Mouse (Mus musculus) intestine, embryonic 14.5 days (tissue): Measurements from ENCODE around the gene Rgs7bp. TPM values are rescaled to one million over a fixed set of nuclear protein-coding genes. Genes with fewer than 3 reads are reported as not detected.

ENCODE experiments used
- ATAC-seq: fragments of 200-750 bp; cut with Nextera tagmentation; replicated peaks from 2 replicates; pipeline ENCODE4 v1.8.0; 2017; ENCODE audit warnings: low read depth, moderate number of reproducible peaks, moderate TSS enrichment, moderate library complexity; ENCODE audit not compliant: low FRiP score, low TSS enrichment
- DNase-seq: peaks from one replicate; pipeline ENCODE4 v3.0.0-alpha.2; 2018; ENCODE audit warnings: low spot score
- H3K27ac ChIP-seq: fragments of 300-500 bp; sonication (generic); 2 replicates; pipeline ENCODE4 v1.5.1; 2014; ENCODE audit warnings: low read depth, mild to moderate bottlenecking, control low read depth
- H3K27me3 ChIP-seq: fragments of 300-500 bp; sonication (generic); replicated peaks from 2 replicates; pipeline ENCODE4 v1.6.1; 2014; ENCODE audit warnings: low read length, control low read depth; ENCODE audit not compliant: control insufficient read depth, insufficient read depth
- H3K36me3 ChIP-seq: fragments of 300-500 bp; sonication (generic); 2 replicates; pipeline ENCODE4 v1.6.1; 2014; ENCODE audit warnings: low read length, control low read depth; ENCODE audit not compliant: control insufficient read depth, insufficient read depth
- H3K4me1 ChIP-seq: fragments of 300-500 bp; sonication (generic); replicated peaks from 2 replicates; pipeline ENCODE4 v1.6.1; 2014; ENCODE audit warnings: low read length, control low read depth, mixed read lengths; ENCODE audit not compliant: control insufficient read depth, insufficient read depth
- H3K4me2 ChIP-seq: fragments of 300-500 bp; sonication (generic); 2 replicates; pipeline ENCODE4 v1.6.1; 2014; ENCODE audit warnings: low read length
- H3K4me3 ChIP-seq: fragments of 300-500 bp; sonication (generic); 2 replicates; pipeline ENCODE4 v1.5.1; 2014; ENCODE audit warnings: low read depth, low read length, control low read depth, mixed read lengths
- H3K9ac ChIP-seq: fragments of 300-500 bp; sonication (generic); 2 replicates; pipeline ENCODE4 v1.6.1; 2014; ENCODE audit warnings: mild to moderate bottlenecking, low read length
- H3K9me3 ChIP-seq: fragments of 300-500 bp; sonication (generic); 2 replicates; pipeline ENCODE4 v1.6.1; 2016; ENCODE audit warnings: low read length, control low read depth; ENCODE audit not compliant: control insufficient read depth
- WGBS: fragments of 180-500 bp; shearing (Covaris S2); extraction: QIAGEN DNeasy Blood & Tissue Kit; methylation state at CpG from one replicate; pipeline ENCODE4 v1.1.7; 2014; 5-methylcytosine and 5-hydroxymethylcytosine counted together
- polyA plus RNA-seq: library from polyadenylated mRNA; unstranded; fragments of >200 nt; fragmentation: Nextera tagmentation; extraction: Ambion mirVana; gene quantifications from 2 replicates; pipeline ENCODE4 v1.2.1, GENCODE M21; 2014

Gene Rgs7bp
- polyA plus RNA-seq: 2.2 and 2.7 TPM in 2 replicates

DNA sequence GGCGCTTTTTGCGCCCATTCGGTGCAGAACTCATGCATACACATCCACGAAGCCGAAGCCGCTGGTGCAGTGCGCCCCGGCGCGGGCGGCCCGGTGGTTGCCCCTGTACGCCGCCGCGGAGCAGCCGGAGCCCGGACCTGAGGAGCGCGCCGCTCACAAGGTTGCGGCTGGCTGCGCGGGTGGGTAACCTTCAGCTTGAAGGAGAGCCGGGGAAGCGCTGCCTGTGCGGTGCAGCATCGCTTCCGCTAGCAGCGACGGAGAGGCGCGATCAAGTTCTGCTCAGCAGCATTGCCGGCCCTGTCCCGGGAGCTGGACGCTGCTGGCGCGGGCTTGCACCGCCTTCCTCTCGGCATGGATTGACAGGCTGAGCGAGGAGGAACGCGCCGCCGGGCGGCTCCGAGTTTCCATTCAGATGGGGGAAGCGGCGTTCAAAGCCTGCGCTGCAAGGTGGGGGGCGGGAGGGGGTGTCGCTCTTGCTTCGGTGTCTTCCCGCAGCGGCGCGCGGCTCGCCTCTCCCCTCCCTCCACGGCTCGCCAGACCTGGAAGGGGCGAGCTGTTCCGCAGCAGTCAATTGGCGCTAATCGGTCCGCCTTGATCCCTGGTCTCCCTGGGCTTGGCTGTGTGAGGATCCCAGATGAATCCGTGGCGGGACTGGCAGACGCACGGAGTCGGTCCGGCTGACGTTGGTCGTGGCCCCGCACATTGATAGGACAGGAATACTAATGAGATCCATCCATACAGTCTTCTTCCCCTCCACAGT is at the start of gene Rgs7bp:
TSS of gene Rgs7bp (minus strand) at position 750 of the 760 bp plus-strand sequence.
- Histone ChIP-seq H3K27me3 (peaks cover 21% of the 10 kb centered on the region), H3K4me3 (peak within 1 kb of the TSS; percentile 62), H3K27ac (peak within 1 kb of the TSS; percentile 51), H3K36me3 (no peaks in the 10 kb centered on the region), H3K4me1 (peaks cover 4% of the 10 kb centered on the region; the same call in 1 of the 2 replicates), H3K4me2 (peak within 1 kb of the TSS; percentile 73), H3K9me3 (no peaks in the 10 kb centered on the region), H3K9ac (peak within 1 kb of the TSS; percentile 51)
- ATAC-seq (peak; percentile 78), DNase-seq (peak; percentile 86)
- WGBS: under 1% methylated on average over 75 of the region's 75 CpGs

DNA sequence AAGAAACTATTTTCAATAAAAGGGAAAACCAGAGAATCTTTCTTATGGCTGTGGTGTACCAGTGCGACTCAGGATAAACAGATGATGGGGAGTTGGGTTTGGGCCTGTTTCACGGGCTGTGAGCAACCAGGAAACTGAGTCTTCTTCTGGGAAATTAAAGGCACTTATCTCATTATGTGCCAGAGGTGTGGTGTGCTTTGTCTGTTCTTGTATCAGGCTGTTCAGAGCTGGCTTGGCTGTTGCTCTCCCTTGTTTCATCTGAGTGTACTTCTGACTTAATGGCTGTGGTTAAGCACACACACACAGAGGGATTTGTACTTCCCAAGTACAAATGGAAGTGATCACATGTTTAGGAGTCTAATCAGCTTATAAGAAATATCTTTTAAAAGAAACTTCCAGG is 49.7 kb upstream of the Rgs7bp start:
- H3K4me2 ChIP-seq: no peak overlapping the region
- H3K4me1 ChIP-seq: no peaks in the 10 kb centered on the region
- ATAC-seq (no peak), DNase-seq (no peak)
- no peak overlapping the region for H3K9ac ChIP-seq
- no peak overlapping the region for H3K4me3 ChIP-seq
- H3K36me3 ChIP-seq: no peaks in the 10 kb centered on the region
- no peaks in the 10 kb centered on the region for H3K9me3 ChIP-seq
- WGBS: 82% methylated on average over 2 of the region's 2 CpGs
- no peaks in the 10 kb centered on the region for H3K27me3 ChIP-seq
- no peak overlapping the region for H3K27ac ChIP-seq

DNA sequence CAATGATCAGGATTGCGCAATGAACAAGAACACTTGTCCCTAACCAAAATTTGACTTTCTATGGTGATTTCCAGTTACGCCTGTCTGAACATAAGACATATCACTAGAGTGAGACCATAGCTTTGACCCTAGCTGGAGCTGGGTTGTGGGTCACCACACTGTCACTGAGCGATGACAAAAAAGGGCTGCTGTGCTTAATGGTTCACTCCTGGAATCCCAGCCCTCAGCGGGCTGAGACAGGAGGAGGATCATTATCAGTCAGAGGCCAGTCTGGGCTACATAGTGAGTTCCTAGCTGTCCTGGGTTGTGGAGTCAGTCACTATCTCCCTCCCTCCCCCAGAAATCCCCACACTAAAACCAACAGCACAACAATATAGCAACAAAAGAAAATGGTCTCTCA is 46.0 kb upstream of the Rgs7bp start:
- Histone ChIP-seq H3K4me2 (no peak overlapping the region), H3K27me3 (no peaks in the 10 kb centered on the region), H3K9me3 (no peaks in the 10 kb centered on the region), H3K27ac (no peak overlapping the region), H3K36me3 (no peaks in the 10 kb centered on the region), H3K9ac (no peak overlapping the region), H3K4me3 (no peak overlapping the region), H3K4me1 (no peaks in the 10 kb centered on the region)
- DNase-seq (no peak), ATAC-seq (no peak)
- 88% methylated on average over 4 of the region's 4 CpGs for WGBS

- Histone ChIP-seq H3K9me3 (no peaks in the 10 kb centered on the region), H3K36me3 (no peaks in the 10 kb centered on the region), H3K4me1 (no peaks in the 10 kb centered on the region), H3K9ac (no peak overlapping the region), H3K27ac (no peak overlapping the region), H3K27me3 (no peaks in the 10 kb centered on the region), H3K4me3 (no peak overlapping the region), H3K4me2 (no peak overlapping the region)
- 81% methylated on average over 2 of the region's 2 CpGs for WGBS
- ATAC-seq (no peak), DNase-seq (no peak)
Observed at GRCm38 (mm10) chr13:105096316-105096715, 41.6 kb upstream of the Rgs7bp start.

GRCm38 (mm10) chr13:105089276-105089675 is 34.5 kb upstream of the Rgs7bp start:
- WGBS: 93% methylated on average over 3 of the region's 3 CpGs
- Histone ChIP-seq H3K4me2 (no peak overlapping the region), H3K27ac (no peak overlapping the region), H3K4me3 (no peak overlapping the region), H3K27me3 (no peaks in the 10 kb centered on the region), H3K36me3 (no peaks in the 10 kb centered on the region), H3K9me3 (no peaks in the 10 kb centered on the region), H3K4me1 (no peaks in the 10 kb centered on the region), H3K9ac (no peak overlapping the region)
- no peak for DNase-seq
- no peak for ATAC-seq

DNA sequence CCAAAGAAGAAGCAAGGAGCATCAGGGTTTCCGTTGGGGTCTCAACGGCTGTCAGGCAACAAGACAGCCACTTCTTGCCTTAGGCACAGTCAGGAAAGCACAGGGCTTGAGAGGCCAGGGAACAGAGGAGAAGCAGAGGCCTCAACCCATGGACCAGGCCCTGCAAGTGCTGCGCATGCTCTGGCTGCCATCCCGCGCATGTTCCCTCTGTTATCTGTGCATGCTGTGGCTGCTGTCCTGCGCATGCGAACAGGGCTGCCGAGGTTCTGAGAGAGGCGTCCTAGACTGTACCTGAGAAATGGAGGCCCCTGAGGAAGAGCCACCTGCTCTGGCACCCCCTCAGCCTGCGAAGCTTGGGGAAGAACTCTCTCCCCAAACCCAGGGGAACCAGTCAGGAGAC is 27.1 kb upstream of the Rgs7bp start, which contains the start of gene 4933425L06Rik:
TSS of gene 4933425L06Rik (plus strand) at position 261 of the 400 bp plus-strand sequence.
- no peak within 1 kb of the TSS for H3K4me2 ChIP-seq
- H3K4me3 ChIP-seq: no peak within 1 kb of the TSS
- no peaks in the 10 kb centered on the region for H3K27me3 ChIP-seq
- H3K4me1 ChIP-seq: no peaks in the 10 kb centered on the region
- WGBS: 91% methylated on average over 10 of the region's 10 CpGs
- no peak within 1 kb of the TSS for H3K27ac ChIP-seq
- H3K9me3 ChIP-seq: no peaks in the 10 kb centered on the region
- H3K36me3 ChIP-seq: no peaks in the 10 kb centered on the region
- ATAC-seq (no peak), DNase-seq (no peak)
- H3K9ac ChIP-seq: no peak within 1 kb of the TSS

DNA sequence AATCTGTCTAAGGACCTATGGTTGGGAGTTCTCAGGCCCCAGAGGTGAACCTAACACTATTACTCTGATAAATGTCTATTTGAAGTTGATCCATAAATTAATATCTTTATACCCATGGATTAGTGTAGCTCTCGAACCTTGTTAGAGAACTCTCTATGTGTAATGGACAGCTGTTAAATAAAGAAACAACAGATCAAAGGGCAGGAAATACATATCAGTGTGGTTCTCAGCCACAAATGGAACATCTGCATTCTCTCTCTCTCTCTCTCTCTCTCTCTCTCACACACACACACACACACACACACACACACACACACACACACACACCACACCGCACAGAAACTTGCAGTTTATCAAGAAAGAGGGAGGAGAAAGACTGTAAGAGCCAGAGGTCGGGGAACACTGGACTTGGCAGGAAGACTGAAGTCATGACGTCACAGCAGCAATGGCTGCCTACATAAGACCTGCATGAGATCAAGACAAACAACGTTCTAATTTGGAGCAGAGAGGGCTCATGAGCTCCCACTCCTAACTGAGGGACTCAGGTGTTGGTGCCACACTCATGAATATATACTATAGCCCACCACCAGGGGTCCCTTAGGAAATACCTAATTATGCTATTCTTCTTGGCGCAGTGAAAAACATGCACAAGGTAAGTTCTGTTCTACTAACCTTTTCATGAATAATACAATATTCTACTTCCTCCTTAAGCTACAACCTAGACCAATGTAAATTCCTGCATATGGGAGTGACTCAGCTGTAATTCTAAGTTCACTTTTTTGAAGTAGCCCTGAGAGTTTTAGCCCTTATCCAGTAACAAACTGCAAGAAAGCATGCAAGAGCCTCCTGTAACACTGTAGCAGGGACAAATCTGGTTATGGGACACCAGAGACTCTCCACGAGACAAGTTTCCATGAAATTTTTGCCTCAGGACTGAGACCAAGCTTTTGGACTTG is 12.4 kb upstream of the Rgs7bp start:
- ATAC-seq (no peak), DNase-seq (no peak)
- Histone ChIP-seq H3K9ac (no peak overlapping the region), H3K4me3 (no peak overlapping the region), H3K9me3 (no peaks in the 10 kb centered on the region), H3K4me2 (no peak overlapping the region), H3K36me3 (no peaks in the 10 kb centered on the region), H3K27me3 (no peaks in the 10 kb centered on the region), H3K4me1 (no peaks in the 10 kb centered on the region), H3K27ac (no peak overlapping the region)
- WGBS: 72% methylated on average over 7 of the region's 7 CpGs

GRCm38 (mm10) chr13:105066119-105066518 is 11.4 kb upstream of the Rgs7bp start:
- Histone ChIP-seq H3K4me2 (no peak overlapping the region), H3K9ac (no peak overlapping the region), H3K4me1 (no peaks in the 10 kb centered on the region), H3K4me3 (no peak overlapping the region), H3K36me3 (no peaks in the 10 kb centered on the region), H3K27me3 (no peaks in the 10 kb centered on the region), H3K27ac (no peak overlapping the region), H3K9me3 (no peaks in the 10 kb centered on the region)
- ATAC-seq (no peak), DNase-seq (no peak)
